Mouse (Mus musculus) gastrocnemius, postnatal 4 days (tissue): ENCODE measurements around the gene Pwp2. TPM values are rescaled to one million over a fixed set of nuclear protein-coding genes. Genes with fewer than 3 reads are reported as not detected.

Source experiments
- total RNA-seq, 2 experiments: library from RNA; stranded (reverse); gene quantifications; 2 replicates each; pipeline ENCODE4 v1.2.3; 2021

Gene Pwp2
- total RNA-seq, 2 experiments from 2014 or later: 8.9 to 10.5 TPM

Other genes starting within 250 kb of the Pwp2 start
- under 1 TPM; 0.32 to 0.88 TPM for gene Trpm2, start 214.6 kb downstream of the Pwp2 start, total RNA-seq
- gene 1810043G02Rik, start 206.6 kb downstream of the Pwp2 start, total RNA-seq: 10 to 100 TPM; 10.5 to 12.3 TPM
- gene Pfkl, start 175.1 kb downstream of the Pwp2 start, total RNA-seq: 10 to 100 TPM; 17.0 to 21.0 TPM
- not detected for gene Dnmt3l, start 143.2 kb downstream of the Pwp2 start, total RNA-seq
- not detected for gene Aire, start 141.5 kb downstream of the Pwp2 start, total RNA-seq
- gene Icosl, start 115.8 kb downstream of the Pwp2 start, total RNA-seq: 1 to 10 TPM; 3.4 to 4.4 TPM
- 100 to 1,000 TPM; 111 to 120 TPM for gene D10Jhu81e, start 15.4 kb downstream of the Pwp2 start, total RNA-seq
- gene Trappc10, start 59.5 kb upstream of the Pwp2 start, total RNA-seq: 10 to 100 TPM; 42.4 to 44.6 TPM
- gene Agpat3, start 167.3 kb upstream of the Pwp2 start, total RNA-seq: 100 to 1,000 TPM; 231 to 259 TPM
- gene Rrp1, start 227.9 kb upstream of the Pwp2 start, total RNA-seq: 100 to 1,000 TPM; 113 to 119 TPM
- gene Cstb, start 240.5 kb upstream of the Pwp2 start, total RNA-seq: 10 to 100 TPM; 46.6 to 52.1 TPM